Mouse (Mus musculus): ENCODE results near the gene Mtrex. TPM values are rescaled to one million over a fixed set of nuclear protein-coding genes. Genes with fewer than 3 reads are reported as not detected.
A peak's percentile ranks its signal among the peaks of the same experiment; 100 is the strongest.

Gene Mtrex
- polyA plus RNA-seq, 1 experiment from 2014 or later, result 49.8 TPM

- ChIA-PET CTCF (no interaction called here), POLR2A (interaction anchor here (0.6 to 1.1 kb wide), 2 partner anchors 13 to 59 kb away, joined by 3 read pairs; no protein-coding TSS in a partner anchor)
- no peaks in the 10 kb centered on the region for H3K27me3 ChIP-seq
- no peak for TF ChIP-seq CTCF (IDR thresholded peaks at IDR 0.05)
- in situ Hi-C loops (cut with MboI; ENCODE audit: low pct_unique_long_range_greater_than_20kb), result no loop called here
- ATAC-seq (no peak), DNase-seq (ENCODE audit: low read depth, low spot score) (no peak)
Measured at GRCm38 (mm10) chr13:112871500-112872266, 55.5 kb downstream of the Mtrex start.

DNA sequence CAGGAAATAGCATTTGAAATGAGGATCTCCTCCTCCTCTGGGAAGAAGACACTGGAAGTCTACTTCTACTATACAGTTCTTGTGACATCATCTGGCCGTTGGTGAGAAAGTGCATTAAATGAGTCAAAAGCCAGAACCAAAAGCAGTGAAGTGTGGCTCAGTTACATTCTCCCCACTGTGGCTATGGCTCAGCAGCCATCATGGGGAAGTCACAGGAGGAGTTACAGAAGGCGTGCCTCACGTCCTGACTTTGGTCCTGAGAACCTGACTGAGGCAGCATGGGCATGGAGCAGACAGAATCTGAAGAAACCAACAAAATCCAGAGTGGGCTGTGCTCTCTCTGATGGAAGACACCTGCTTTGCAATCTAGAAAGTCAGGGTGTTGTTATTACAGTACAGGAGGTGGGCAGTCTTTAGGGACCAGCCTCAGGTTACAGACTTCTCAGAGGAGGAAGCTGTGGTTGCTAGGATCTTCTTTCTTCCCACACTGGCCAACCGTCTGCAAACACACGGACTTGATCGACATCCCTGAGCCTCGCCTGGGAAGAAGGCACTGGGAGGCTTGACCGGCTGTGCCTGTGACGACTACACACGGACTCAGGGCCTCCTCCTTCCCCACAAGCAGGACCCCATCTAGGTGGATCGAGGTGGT lies 57.0 kb downstream of the Mtrex start:
- ChIA-PET POLR2A (no interaction called here), CTCF (no interaction called here)
- H3K27me3 ChIP-seq, result no peaks in the 10 kb centered on the region
- in situ Hi-C loops (cut with MboI; ENCODE audit: low pct_unique_long_range_greater_than_20kb), result no loop called here
- ATAC-seq (no peak), DNase-seq (ENCODE audit: low read depth, low spot score) (no peak)
- no peak for TF ChIP-seq CTCF (IDR thresholded peaks at IDR 0.05)

- DNase-seq (ENCODE audit: low read depth, low spot score) (no peak), ATAC-seq (no peak)
- in situ Hi-C loops (cut with MboI; ENCODE audit: low pct_unique_long_range_greater_than_20kb), result no loop called here
- H3K27me3 ChIP-seq, result no peaks in the 10 kb centered on the region
- ChIA-PET CTCF (interaction anchor here (3.4 kb wide), 1 partner anchor 193 kb away, joined by 14 read pairs; no protein-coding TSS in a partner anchor), POLR2A (no interaction called here)
- TF ChIP-seq CTCF (IDR thresholded peaks at IDR 0.05), result no peak
Measured at GRCm38 (mm10) chr13:112867381-112867780, 59.8 kb downstream of the Mtrex start.

GRCm38 (mm10) chr13:112866782-112867181 lies 60.4 kb downstream of the Mtrex start:
- POLR2A ChIA-PET, result no interaction called here
- no peaks in the 10 kb centered on the region for H3K27me3 ChIP-seq
- DNase-seq (ENCODE audit: low read depth, low spot score), result no peak
- in situ Hi-C loops (cut with MboI; ENCODE audit: low pct_unique_long_range_greater_than_20kb), result no loop called here
- no peak for ATAC-seq
- CTCF ChIA-PET, result interaction anchor here (3.4 kb wide), 1 partner anchor 193 kb away, joined by 14 read pairs; no protein-coding TSS in a partner anchor
- no peak for TF ChIP-seq CTCF (IDR thresholded peaks at IDR 0.05)

GRCm38 (mm10) chr13:112862978-112863677 lies 64.1 kb downstream of the Mtrex start:
- no peak for TF ChIP-seq CTCF (IDR thresholded peaks at IDR 0.05)
- in situ Hi-C loops (cut with MboI; ENCODE audit: low pct_unique_long_range_greater_than_20kb), result no loop called here
- ATAC-seq (no peak), DNase-seq (ENCODE audit: low read depth, low spot score) (no peak)
- ChIA-PET POLR2A (no interaction called here), CTCF (interaction anchor here (1.0 to 1.9 kb wide), 2 partner anchors 9 to 62 kb away, joined by 3 to 6 read pairs; no protein-coding TSS in a partner anchor)
- H3K27me3 ChIP-seq, result no peaks in the 10 kb centered on the region

- ATAC-seq (no peak), DNase-seq (ENCODE audit: low read depth, low spot score) (no peak)
- ChIA-PET CTCF (interaction anchor here (1.0 kb wide), 1 partner anchor 61 kb away, joined by 3 read pairs; no protein-coding TSS in a partner anchor), POLR2A (no interaction called here)
- no peaks in the 10 kb centered on the region for H3K27me3 ChIP-seq
- in situ Hi-C loops (cut with MboI; ENCODE audit: low pct_unique_long_range_greater_than_20kb), result no loop called here
- TF ChIP-seq CTCF (IDR thresholded peaks at IDR 0.05), result no peak
Measured at GRCm38 (mm10) chr13:112862342-112862741, 64.9 kb downstream of the Mtrex start.

- peak; percentile 75 for ATAC-seq
- POLR2A ChIA-PET, result interaction anchor here (0.6 kb wide), 1 partner anchor 44 kb away, joined by 3 read pairs; no protein-coding TSS in a partner anchor
- peak; percentile 15 for DNase-seq (ENCODE audit: low read depth, low spot score)
- TF ChIP-seq CTCF (IDR thresholded peaks at IDR 0.05), result no peak
- no peaks in the 10 kb centered on the region for H3K27me3 ChIP-seq
- in situ Hi-C loops (cut with MboI; ENCODE audit: low pct_unique_long_range_greater_than_20kb), result no loop called here
- CTCF ChIA-PET, result interaction anchor here (1.0 kb wide), 1 partner anchor 60 kb away, joined by 3 read pairs; no protein-coding TSS in a partner anchor
Measured at GRCm38 (mm10) chr13:112861825-112862306, 65.3 kb downstream of the Mtrex start.

DNA sequence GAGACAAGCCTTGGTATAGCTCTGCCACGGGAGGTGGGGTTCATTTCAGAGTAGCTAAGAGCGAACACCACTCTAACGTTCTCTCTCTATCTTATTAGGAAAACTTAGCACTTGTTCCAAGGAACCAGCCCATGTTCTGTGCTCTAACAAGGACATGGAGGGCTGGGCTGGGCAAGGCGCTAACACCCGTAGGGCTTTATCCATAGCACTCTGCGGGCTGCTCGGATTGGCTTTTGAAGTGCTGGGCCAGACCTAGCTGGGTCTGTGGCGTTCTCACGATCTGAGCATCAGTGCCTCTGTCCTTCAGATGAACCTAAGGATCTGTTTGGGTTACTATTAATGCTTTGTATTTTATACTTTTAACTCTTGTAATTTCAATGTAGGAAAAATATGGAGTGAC lies 66.3 kb downstream of the Mtrex start:
- no peak for TF ChIP-seq CTCF (IDR thresholded peaks at IDR 0.05)
- no peak for ATAC-seq
- no peaks in the 10 kb centered on the region for H3K27me3 ChIP-seq
- in situ Hi-C loops (cut with MboI; ENCODE audit: low pct_unique_long_range_greater_than_20kb), result no loop called here
- POLR2A ChIA-PET, result interaction anchor here (0.6 kb wide), 1 partner anchor 43 kb away, joined by 3 read pairs; no protein-coding TSS in a partner anchor
- CTCF ChIA-PET, result interaction anchor here (1.1 kb wide), 1 partner anchor 10 kb away, joined by 3 read pairs; no protein-coding TSS in a partner anchor
- DNase-seq (ENCODE audit: low read depth, low spot score), result no peak

DNA sequence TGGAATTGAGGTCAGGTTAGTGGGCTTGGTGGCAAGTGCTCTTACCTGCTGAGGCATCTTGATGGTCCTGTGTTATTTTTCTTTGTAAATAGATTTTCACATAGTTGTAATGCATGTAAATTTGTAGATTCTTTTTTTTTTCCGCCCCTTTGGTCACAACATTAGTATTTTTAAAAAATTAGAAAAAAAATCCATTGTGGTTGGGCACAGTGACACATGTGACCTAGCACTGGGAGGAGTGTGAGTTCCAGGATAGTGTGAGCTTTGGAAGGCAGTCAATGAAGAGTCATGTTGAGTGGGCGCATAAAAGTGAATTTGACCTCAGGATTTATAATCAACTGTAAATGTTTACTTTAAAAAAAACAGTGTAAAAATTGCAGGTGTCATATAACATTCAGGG lies 66.8 kb downstream of the Mtrex start:
- H3K27me3 ChIP-seq, result no peaks in the 10 kb centered on the region
- ChIA-PET CTCF (interaction anchor here (0.8 to 1.1 kb wide), 2 partner anchors 10 to 186 kb away, joined by 3 read pairs; no protein-coding TSS in a partner anchor), POLR2A (no interaction called here)
- ATAC-seq (no peak), DNase-seq (ENCODE audit: low read depth, low spot score) (no peak)
- TF ChIP-seq CTCF (IDR thresholded peaks at IDR 0.05), result no peak
- in situ Hi-C loops (cut with MboI; ENCODE audit: low pct_unique_long_range_greater_than_20kb), result no loop called here

DNA sequence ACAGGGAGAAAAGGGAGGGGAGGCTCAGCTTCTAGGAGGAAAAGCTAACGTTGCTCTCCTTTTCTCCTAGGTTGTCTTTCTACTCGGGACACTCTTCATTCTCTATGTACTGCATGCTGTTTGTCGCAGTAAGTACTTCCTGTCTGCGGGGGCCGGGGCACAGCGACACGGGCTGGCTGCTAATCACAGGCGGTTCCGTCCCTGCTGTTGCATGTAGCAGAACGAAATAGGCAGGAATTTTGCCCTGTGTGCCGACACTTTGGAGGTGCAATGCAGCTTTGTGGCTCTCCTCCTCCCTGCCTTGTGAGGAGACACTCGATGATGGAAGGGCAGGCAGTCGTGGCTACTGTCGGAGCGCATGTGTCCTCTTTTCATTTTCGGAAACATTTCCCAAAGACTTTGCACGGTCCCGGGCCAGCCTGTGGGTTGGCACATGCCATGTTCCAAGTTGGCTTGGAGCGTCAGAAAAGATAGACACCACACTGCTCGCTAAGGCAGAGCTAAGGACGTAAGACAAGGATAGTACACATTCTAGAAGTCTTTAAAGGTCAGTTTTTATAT lies 67.5 kb downstream of the Mtrex start:
- DNase-seq (ENCODE audit: low read depth, low spot score), result no peak

More for the DNA sequence above, 67.5 kb downstream of the Mtrex start:
- ChIA-PET CTCF (interaction anchor here (0.8 kb wide), 1 partner anchor 186 kb away, joined by 3 read pairs; no protein-coding TSS in a partner anchor), POLR2A (no interaction called here)
- in situ Hi-C loops (cut with MboI; ENCODE audit: low pct_unique_long_range_greater_than_20kb), result no loop called here
- ATAC-seq, result no peak
- no peak for TF ChIP-seq CTCF (IDR thresholded peaks at IDR 0.05)
- no peaks in the 10 kb centered on the region for H3K27me3 ChIP-seq

Data from Patski (cell line).